Mouse (Mus musculus) kidney, adult 2 months (tissue): ENCODE measurements around the gene Prl8a1. TPM values are rescaled to one million over a fixed set of nuclear protein-coding genes. Genes with fewer than 3 reads are reported as not detected.

Source experiments
- DNase-seq: peaks from one replicate; pipeline ENCODE4 v3.0.0; 2021
- H3K27ac ChIP-seq: fragments of 200-500 bp; 2 replicates; pipeline ENCODE4 v1.5.1; 2012; ENCODE audit warnings: low read depth, low read length, control low read depth, inconsistent platforms; ENCODE audit not compliant: insufficient read depth
- H3K27me3 ChIP-seq: fragments of 200-500 bp; replicated peaks from 2 replicates; pipeline ENCODE4 v1.6.1; 2012; ENCODE audit warnings: mild to moderate bottlenecking, moderate library complexity, low read length, inconsistent platforms; ENCODE audit not compliant: control insufficient read depth, insufficient read depth
- H3K36me3 ChIP-seq: fragments of 200-500 bp; 2 replicates; pipeline ENCODE4 v1.6.1; 2012; ENCODE audit warnings: mild to moderate bottlenecking, moderate library complexity, low read length, inconsistent platforms; ENCODE audit not compliant: control insufficient read depth, insufficient read depth
- H3K4me1 ChIP-seq: fragments of 200-500 bp; 2 replicates; pipeline ENCODE4 v1.6.1; 2011; ENCODE audit warnings: low read length; ENCODE audit not compliant: control insufficient read depth, insufficient read depth
- H3K4me3 ChIP-seq: fragments of 200-500 bp; 2 replicates; pipeline ENCODE4 v1.5.1; 2011; ENCODE audit warnings: mild to moderate bottlenecking, low read depth, low read length, control low read depth; ENCODE audit not compliant: insufficient read depth
- CTCF ChIP-seq: fragments of 200-500 bp; conservative IDR thresholded peaks from 2 replicates; pipeline ENCODE4 v1.5.1; 2011; ENCODE audit warnings: low read depth, mild to moderate bottlenecking, control low read depth, low read length, moderate library complexity, mixed read lengths; ENCODE audit not compliant: insufficient read depth, insufficient read length
- POLR2A ChIP-seq: fragments of 200-500 bp; IDR thresholded peaks from one replicate; pipeline ENCODE4 v1.6.1; 2011; ENCODE audit warnings: low read depth, low read length, control low read depth
- WGBS: fragments of 180-500 bp; shearing (Covaris S2); methylation state at CpG from one replicate; pipeline ENCODE4 v1.1.7; 2018; 5-methylcytosine and 5-hydroxymethylcytosine counted together
- polyA plus RNA-seq: library from polyadenylated mRNA; depleted of rRNA; stranded (reverse); fragments of >200 nt; gene quantifications from 2 replicates; pipeline ENCODE4 v1.2.3, GENCODE M21; 2012; rRNA removed

Prl8a1 gene
- polyA plus RNA-seq: not detected in 2 replicates

GRCm38 (mm10) chr13:27582071-27582470 is at the start of gene Prl8a1:
TSS of gene Prl8a1 (minus strand) at chr13:27582171.
- WGBS: 78% methylated on average over 2 of the region's 2 CpGs
- TF ChIP-seq POLR2A (no peak), CTCF (no peak)
- H3K27ac ChIP-seq: no peak within 1 kb of the TSS
- H3K27me3 ChIP-seq: no peaks in the 10 kb centered on the region
- no peaks in the 10 kb centered on the region for H3K4me1 ChIP-seq
- no peaks in the 10 kb centered on the region for H3K36me3 ChIP-seq
- DNase-seq: no peak
- H3K4me3 ChIP-seq: no peak within 1 kb of the TSS

GRCm38 (mm10) chr13:27610482-27610881 is 28.5 kb upstream of the Prl8a1 start, which contains the start of gene Prl7b1:
TSS of gene Prl7b1 (minus strand) at chr13:27610582.
- WGBS: 62% methylated on average over 4 of the region's 4 CpGs
- TF ChIP-seq CTCF: no peak
- TF ChIP-seq POLR2A: no peak
- no peak for DNase-seq
- H3K4me1 ChIP-seq: no peaks in the 10 kb centered on the region
- no peak within 1 kb of the TSS for H3K4me3 ChIP-seq
- no peak within 1 kb of the TSS for H3K27ac ChIP-seq
- H3K27me3 ChIP-seq: no peaks in the 10 kb centered on the region
- H3K36me3 ChIP-seq: no peaks in the 10 kb centered on the region

- Histone ChIP-seq H3K4me3 (no peak within 1 kb of the TSS), H3K36me3 (no peaks in the 10 kb centered on the region), H3K27ac (no peak within 1 kb of the TSS), H3K27me3 (no peaks in the 10 kb centered on the region), H3K4me1 (no peaks in the 10 kb centered on the region)
- WGBS: 80% methylated on average over 2 of the region's 2 CpGs
- no peak for TF ChIP-seq POLR2A
- no peak for TF ChIP-seq CTCF
- DNase-seq: no peak
Measured at GRCm38 (mm10) chr13:27564506-27564905, 17.5 kb downstream of the Prl8a1 start, which contains the start of gene Prl8a9. TSS of gene Prl8a9 (minus strand) at chr13:27564606.

GRCm38 (mm10) chr13:27553336-27553735 is 28.6 kb downstream of the Prl8a1 start:
- Histone ChIP-seq H3K4me3 (no peak overlapping the region), H3K27me3 (no peaks in the 10 kb centered on the region), H3K4me1 (no peaks in the 10 kb centered on the region), H3K36me3 (no peaks in the 10 kb centered on the region), H3K27ac (no peak overlapping the region)
- DNase-seq: no peak
- TF ChIP-seq POLR2A: no peak
- no peak for TF ChIP-seq CTCF

Other genes with a start within 250 kb of the Prl8a1 start
- not detected in 2 replicates for gene Prl8a2, start 236.5 kb downstream of the Prl8a1 start, polyA plus RNA-seq
- not detected in 2 replicates for gene Prl2b1, start 191.3 kb downstream of the Prl8a1 start, polyA plus RNA-seq
- gene Prl8a6, start 143.5 kb downstream of the Prl8a1 start, polyA plus RNA-seq: not detected in 2 replicates
- gene Prl8a8, start 69.0 kb downstream of the Prl8a1 start, polyA plus RNA-seq: not detected in 2 replicates
- gene Prl8a9, start 17.6 kb downstream of the Prl8a1 start, polyA plus RNA-seq: not detected in 2 replicates
- not detected in 2 replicates for gene Prl7b1, start 28.4 kb upstream of the Prl8a1 start, polyA plus RNA-seq
- gene Prl7a1, start 60.3 kb upstream of the Prl8a1 start, polyA plus RNA-seq: not detected in 2 replicates
- not detected in 2 replicates for gene Prl7a2, start 85.9 kb upstream of the Prl8a1 start, polyA plus RNA-seq
- gene Prl7d1, start 134.6 kb upstream of the Prl8a1 start, polyA plus RNA-seq: not detected in 2 replicates
- gene Prl7c1, start 198.6 kb upstream of the Prl8a1 start, polyA plus RNA-seq: not detected in 2 replicates
- gene Prl2a1, start 219.5 kb upstream of the Prl8a1 start, polyA plus RNA-seq: not detected in 2 replicates